Mouse (Mus musculus) ES-Bruce4 (cell line): ENCODE data around the gene Prdx3. TPM values are rescaled to one million over a fixed set of nuclear protein-coding genes. Genes with fewer than 3 reads are reported as not detected.

ENCODE experiments used
- H3K27ac ChIP-seq: 2 replicates; pipeline ENCODE4 v1.5.1; 2012; ENCODE audit warnings: low read length, inconsistent platforms; ENCODE audit not compliant: insufficient read depth
- H3K27me3 ChIP-seq: 2 replicates; pipeline ENCODE4 v1.6.1; 2012; ENCODE audit warnings: mild to moderate bottlenecking, low read length, inconsistent platforms; ENCODE audit not compliant: control insufficient read depth, poor library complexity, insufficient read depth, severe bottlenecking
- H3K36me3 ChIP-seq: 2 replicates; pipeline ENCODE4 v1.6.1; 2012; ENCODE audit warnings: inconsistent platforms, mild to moderate bottlenecking, low read length, moderate library complexity; ENCODE audit not compliant: control insufficient read depth, poor library complexity, insufficient read depth, severe bottlenecking
- H3K4me1 ChIP-seq: one replicate; pipeline ENCODE4 v1.8.1; 2011; ENCODE audit warnings: low read length; ENCODE audit not compliant: control insufficient read depth, insufficient read depth
- H3K4me3 ChIP-seq: 2 replicates; pipeline ENCODE4 v1.5.1; 2011; ENCODE audit warnings: low read depth, mild to moderate bottlenecking, low read length
- H3K9ac ChIP-seq: 2 replicates; pipeline ENCODE4 v1.6.1; 2012; ENCODE audit warnings: low read depth, mild to moderate bottlenecking, inconsistent platforms; ENCODE audit not compliant: poor library complexity, severe bottlenecking
- H3K9me3 ChIP-seq: replicated peaks from 2 replicates; pipeline ENCODE4 v1.6.1; 2012; ENCODE audit warnings: mild to moderate bottlenecking, low read length, inconsistent platforms; ENCODE audit not compliant: control insufficient read depth, poor library complexity, insufficient read depth, severe bottlenecking
- CTCF ChIP-seq: IDR thresholded peaks from one replicate; pipeline ENCODE4 v1.8.1; 2011; ENCODE audit warnings: low read depth, low read length
- EP300 ChIP-seq: IDR thresholded peaks from 2 replicates; pipeline ENCODE4 v1.6.1; 2011; ENCODE audit warnings: low read depth, low read length; ENCODE audit not compliant: insufficient read depth
- POLR2A ChIP-seq: IDR thresholded peaks from one replicate; pipeline ENCODE4 v1.8.1; 2011; ENCODE audit warnings: low read length; ENCODE audit not compliant: insufficient read depth
- polyA plus RNA-seq: library from polyadenylated mRNA; stranded (reverse); fragments of >200 nt; gene quantifications from 2 replicates; pipeline ENCODE4 v1.2.4, GENCODE M21; 2011; ENCODE audit warnings: low read depth; ENCODE audit not compliant: missing spikeins, insufficient read depth, insufficient read length

Gene Prdx3
- polyA plus RNA-seq, 1 experiment, result 48.4 TPM

DNA sequence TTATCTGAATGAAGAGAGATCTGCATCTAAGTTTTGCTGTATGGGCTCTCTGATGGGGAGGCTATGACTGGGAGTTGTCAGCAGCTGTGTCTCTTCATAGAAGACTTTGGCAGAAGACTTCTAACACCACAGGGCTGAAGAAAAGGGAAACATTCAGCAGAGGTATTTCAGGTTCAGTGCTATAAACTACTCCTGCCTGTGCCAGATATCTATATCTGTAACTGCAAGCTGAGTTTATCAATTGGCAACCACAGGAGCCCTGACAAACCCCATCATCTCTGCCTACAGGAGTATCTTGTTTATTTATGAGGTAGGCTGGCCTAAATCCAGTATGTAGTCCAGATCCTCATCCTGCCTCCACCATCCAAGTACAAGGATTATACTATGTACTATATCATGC is 31.0 kb downstream of the Prdx3 start:
- Histone ChIP-seq H3K27ac (no peak overlapping the region), H3K27me3 (no peaks in the 10 kb centered on the region), H3K4me1 (no peaks in the 10 kb centered on the region), H3K36me3 (no peaks in the 10 kb centered on the region; the same call in 1 of the 2 replicates), H3K9me3 (no peaks in the 10 kb centered on the region), H3K4me3 (no peak overlapping the region), H3K9ac (no peak overlapping the region)
- TF ChIP-seq POLR2A, result no peak
- no peak for TF ChIP-seq CTCF
- no peak for TF ChIP-seq EP300

DNA sequence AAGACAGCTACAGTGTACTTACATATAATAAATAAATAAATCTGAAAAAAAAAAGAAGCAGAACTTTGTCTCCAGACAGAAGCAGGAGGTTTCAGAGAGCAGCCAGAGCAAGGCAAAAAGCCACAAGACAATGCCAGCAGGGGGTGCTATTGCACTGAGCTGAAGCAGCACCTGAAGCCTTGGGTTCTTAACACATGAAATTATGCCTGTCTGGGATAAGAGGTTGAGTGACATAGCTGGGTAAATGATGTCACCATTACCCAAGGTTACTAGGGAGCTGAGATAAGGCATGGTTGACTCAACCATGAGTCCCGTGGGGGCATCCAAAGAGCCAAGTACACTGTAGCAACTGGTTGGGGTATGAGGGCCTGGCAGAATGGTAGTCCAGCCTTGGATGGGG is 36.6 kb downstream of the Prdx3 start:
- no peaks in the 10 kb centered on the region for H3K9me3 ChIP-seq
- no peak overlapping the region for H3K9ac ChIP-seq
- no peak overlapping the region for H3K4me3 ChIP-seq
- no peaks in the 10 kb centered on the region for H3K4me1 ChIP-seq
- peaks cover 17% of the 10 kb centered on the region for H3K36me3 ChIP-seq
- no peak overlapping the region for H3K27ac ChIP-seq
- H3K27me3 ChIP-seq, result no peaks in the 10 kb centered on the region
- no peak for TF ChIP-seq EP300
- peak; percentile 78 for TF ChIP-seq CTCF

DNA sequence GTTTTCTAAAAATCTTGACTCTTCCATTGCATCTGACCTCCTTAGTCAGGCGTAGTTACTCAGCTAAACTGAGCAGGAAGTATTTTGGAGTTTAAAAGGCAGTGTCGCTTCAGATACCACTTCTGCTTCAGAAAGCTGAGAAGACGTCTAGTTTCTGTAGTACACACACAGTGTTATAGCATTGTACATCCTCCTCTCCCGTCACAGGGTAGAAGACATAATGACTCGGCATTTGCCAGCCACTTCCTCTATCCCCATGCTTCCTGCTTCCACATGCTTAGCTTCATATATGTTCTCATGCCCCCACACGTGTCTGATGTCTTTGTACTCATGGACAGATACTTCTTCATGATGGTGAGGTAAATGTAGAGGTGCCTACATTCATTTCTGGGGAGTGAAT is 55.7 kb downstream of the Prdx3 start:
- Histone ChIP-seq H3K9me3 (no peaks in the 10 kb centered on the region), H3K9ac (no peak overlapping the region), H3K4me1 (no peaks in the 10 kb centered on the region), H3K27ac (no peak overlapping the region), H3K4me3 (no peak overlapping the region), H3K36me3 (peaks cover 39% of the 10 kb centered on the region), H3K27me3 (no peaks in the 10 kb centered on the region)
- TF ChIP-seq EP300 (no peak), CTCF (no peak), POLR2A (no peak)

Other genes with a start within 250 kb of the Prdx3 start
- gene Nanos1, start 118.6 kb downstream of the Prdx3 start, polyA plus RNA-seq, result 3.8 and 4.2 TPM in 2 replicates
- 435 and 454 TPM in 2 replicates for gene Eif3a, start 83.9 kb downstream of the Prdx3 start, polyA plus RNA-seq
- 32.3 and 37.6 TPM in 2 replicates for gene Fam45a, start 63.0 kb downstream of the Prdx3 start, polyA plus RNA-seq
- gene Sfxn4, start 13.1 kb downstream of the Prdx3 start, polyA plus RNA-seq, result 1.8 and 2.8 TPM in 2 replicates
- gene Grk5, start 15.2 kb upstream of the Prdx3 start, polyA plus RNA-seq, result 1.2 and 1.3 TPM in 2 replicates